Mouse (Mus musculus) spleen, adult 18-20 months (tissue): ENCODE data around the gene Cxcr1.
A peak's percentile ranks its signal among the peaks of the same experiment; 100 is the strongest.
"Not testable (repeated sequence)": the region's sequence is repeated elsewhere in the genome, so short reads cannot be mapped to it uniquely, and the experiment has no call there.

Experiments used
- DNase-seq, 2 experiments: peaks; one replicate each; pipeline ENCODE4 v3.0.0; 2022; ENCODE audit warnings: mixed read lengths in 2 of 2

Gene Cxcr1

DNA sequence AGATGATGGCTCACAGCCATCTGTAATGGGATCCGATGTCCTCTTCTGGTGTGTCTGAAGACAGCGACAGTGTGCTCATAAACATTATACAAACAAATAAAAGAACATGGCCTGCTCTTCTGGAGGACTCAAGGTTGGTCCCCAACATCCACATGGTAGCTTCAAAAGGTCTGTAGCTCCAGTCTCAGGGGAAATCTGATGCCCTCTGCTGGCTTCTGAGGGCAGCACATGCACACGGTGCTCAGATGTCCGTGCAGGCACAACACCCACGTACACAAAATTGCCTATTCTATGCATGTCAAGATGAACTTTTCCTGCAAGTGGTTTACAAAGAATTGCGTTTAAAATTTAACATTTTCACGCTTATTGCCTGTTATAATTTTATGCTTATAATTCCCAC lies 1.5 kb upstream of the Cxcr1 start:
- peak in 1 of 2 experiments; percentile 28 for DNase-seq

DNA sequence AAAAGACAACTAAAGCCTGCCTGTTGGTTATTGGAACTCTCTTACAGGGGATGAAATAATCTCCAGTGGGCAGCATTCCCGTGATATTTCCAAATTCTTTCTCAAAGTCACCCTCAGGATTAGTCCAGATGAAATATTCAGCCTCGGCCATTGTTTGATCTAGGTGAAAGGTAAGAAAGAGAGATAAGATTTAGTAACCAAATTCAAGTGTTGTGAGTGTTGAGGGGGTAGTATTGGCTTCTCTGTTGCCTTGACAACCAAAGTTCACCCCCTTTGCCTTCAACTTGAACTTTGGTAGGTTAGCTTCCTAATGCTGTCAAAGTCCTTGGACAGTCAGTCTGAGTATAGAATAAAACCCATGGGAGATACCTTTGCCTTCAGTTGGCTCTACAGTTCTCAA lies 1.7 kb downstream of the Cxcr1 start:
- no peak for DNase-seq

- no peak for DNase-seq
Measured at GRCm38 (mm10) chr1:74190471-74190870, 4.0 kb downstream of the Cxcr1 start.

- DNase-seq = no peak
Measured at GRCm38 (mm10) chr1:74183006-74183405, 11.4 kb downstream of the Cxcr1 start.

DNA sequence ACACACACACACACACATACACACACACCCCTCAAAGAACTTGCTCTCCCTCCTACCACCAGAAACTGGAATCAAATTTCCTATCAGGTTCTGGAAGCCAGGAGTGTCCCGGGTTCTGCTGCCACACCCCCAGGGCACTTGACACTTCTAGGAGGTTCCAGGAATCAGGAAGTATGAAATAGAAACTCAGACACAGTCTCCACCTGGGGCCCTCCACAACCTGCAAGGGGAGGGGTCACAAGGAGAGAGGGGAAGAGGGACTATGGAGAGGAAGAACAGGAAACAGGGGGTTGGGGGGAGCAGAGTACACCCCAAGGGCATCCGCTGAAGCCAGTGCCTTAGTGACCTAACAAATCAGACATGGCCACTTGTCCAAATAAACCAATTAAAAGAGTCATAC lies 13.0 kb downstream of the Cxcr1 start:
- no peak for DNase-seq

DNA sequence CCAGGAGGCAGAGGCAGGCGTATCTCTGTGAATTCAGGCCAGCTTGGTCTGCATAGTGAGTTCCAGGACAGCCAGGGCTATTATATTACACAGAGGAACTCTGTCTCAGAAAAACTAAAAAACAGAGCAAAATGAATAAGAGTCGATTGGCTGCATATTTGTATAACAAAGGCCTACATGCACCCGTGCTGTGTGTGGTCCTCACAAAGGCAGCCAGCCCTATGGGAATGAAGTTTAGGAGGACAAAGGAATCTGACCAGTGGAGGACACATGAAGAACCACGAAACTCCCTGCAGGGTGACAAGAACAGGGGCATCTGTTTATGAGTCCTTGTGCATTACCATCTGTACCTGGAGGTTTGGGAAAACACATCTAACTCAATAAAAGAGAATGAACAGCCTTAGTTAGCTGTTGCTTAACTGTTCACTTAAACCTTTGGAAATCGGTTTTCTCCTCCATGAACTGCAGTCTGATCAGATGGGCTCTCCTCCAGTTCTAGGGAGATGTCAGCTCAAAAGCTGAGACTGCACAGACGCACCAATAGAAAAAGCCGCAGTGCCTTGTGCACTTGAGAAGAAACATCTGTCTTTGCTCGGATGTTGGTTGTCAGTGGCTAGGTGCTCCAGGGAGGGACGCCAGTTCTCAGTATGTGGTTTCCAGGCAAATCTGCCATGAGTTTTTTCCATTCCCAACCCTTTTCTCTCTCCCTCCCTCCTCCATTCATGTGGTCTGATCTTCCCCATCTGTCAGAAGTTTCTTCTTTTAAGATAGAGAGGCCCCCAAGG lies 14.6 kb downstream of the Cxcr1 start:
- DNase-seq = no peak

- DNase-seq = no peak
Measured at GRCm38 (mm10) chr1:74178618-74179017, 15.8 kb downstream of the Cxcr1 start.

- DNase-seq = no peak
Measured at GRCm38 (mm10) chr1:74175731-74176130, 18.7 kb downstream of the Cxcr1 start.

DNA sequence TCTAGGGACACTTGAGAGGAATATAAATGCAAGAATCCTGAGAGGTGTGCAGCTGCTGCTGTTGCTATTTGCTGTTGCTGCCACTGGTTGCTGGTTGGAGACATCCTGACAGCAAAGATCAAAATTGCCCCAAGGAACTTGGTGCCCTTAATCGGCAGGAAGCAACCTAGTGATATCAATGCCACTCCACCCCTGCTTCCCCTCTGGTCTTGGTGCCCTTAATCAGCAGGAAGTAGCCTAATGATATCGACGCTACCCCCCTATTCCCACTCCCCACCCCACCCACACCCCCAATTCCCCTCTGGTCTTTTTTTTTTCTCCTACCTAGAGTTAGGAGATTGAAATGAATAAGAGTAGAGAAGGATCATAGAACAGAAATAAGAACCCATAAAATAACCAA lies 21.7 kb downstream of the Cxcr1 start:
- no peak for DNase-seq

DNA sequence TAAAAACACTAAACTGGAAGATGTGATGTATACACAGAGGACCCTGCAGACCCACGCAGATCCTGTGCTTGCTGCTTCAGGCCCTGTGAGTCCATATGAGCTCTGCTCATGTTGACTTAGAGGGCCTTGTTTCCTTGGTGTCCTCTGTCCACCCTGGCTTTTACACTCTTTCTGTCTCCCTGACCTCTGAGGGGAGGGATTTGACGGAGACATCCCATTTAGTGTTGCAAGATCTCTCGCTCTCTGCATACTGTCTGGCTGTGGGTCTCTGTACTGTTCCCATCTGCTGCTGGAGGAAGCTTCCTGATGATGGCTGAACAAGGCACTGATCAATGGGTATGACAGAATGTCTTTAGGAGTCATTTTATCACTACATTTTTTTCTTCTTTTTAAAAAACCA lies 24.7 kb downstream of the Cxcr1 start:
- DNase-seq = no peak

GRCm38 (mm10) chr1:74167136-74167535 lies 27.3 kb downstream of the Cxcr1 start:
- DNase-seq = no peak

GRCm38 (mm10) chr1:74160036-74160435 lies 34.4 kb downstream of the Cxcr1 start:
- no peak for DNase-seq

GRCm38 (mm10) chr1:74159613-74160012 lies 34.8 kb downstream of the Cxcr1 start:
- not testable (repeated sequence) for DNase-seq

DNA sequence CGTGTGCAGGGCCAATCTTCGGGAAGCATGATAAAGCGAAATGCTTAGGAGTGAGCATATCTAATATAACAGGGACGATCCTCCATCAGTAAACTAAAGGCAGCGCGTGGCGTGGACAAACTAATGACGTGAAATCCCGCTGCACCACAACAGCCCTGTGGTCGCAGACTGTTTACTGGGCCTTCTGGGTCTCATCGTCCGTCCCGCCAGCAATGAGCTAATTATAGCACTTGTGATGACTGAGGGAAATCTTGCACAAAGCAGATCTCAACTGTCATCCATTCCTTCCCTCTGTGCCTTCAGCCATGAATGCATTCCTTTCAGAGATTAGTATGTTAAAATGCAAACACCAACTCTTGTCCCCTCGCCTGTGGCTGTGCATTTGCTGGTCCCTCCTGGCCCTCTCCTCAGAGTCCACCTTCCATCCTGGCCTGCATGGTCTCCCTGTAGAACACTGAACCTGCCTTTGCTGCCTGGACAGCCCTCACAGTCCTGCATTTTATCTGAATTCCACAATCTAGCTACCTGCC lies 38.0 kb downstream of the Cxcr1 start:
- DNase-seq = no peak

DNA sequence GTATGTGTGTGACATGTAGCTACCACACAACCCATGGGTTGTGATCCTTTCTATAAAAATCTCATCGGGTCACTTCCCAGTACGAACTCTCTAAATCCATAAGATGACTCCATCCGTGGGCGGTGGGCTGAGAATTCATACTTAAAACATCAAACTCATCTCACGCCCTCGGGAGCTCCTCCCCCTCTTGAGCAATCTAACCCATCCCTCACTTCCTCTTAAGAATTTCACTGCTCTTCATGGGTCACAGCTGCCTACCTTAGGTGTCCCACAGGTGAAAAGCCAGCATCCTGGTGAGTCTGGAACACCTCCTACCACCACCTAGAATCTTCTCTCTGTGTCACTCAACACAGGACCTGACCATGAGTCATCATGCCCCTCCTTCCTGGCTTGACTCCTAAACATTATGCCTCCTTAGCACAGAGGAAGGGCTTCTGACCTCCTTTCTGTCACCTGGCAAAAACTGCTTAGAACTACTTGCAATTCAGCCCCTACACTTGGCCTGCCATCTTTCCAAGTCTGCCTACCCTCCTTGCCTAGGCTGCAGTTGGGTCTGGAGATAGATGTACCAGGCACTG lies 38.9 kb downstream of the Cxcr1 start:
- no peak for DNase-seq

DNA sequence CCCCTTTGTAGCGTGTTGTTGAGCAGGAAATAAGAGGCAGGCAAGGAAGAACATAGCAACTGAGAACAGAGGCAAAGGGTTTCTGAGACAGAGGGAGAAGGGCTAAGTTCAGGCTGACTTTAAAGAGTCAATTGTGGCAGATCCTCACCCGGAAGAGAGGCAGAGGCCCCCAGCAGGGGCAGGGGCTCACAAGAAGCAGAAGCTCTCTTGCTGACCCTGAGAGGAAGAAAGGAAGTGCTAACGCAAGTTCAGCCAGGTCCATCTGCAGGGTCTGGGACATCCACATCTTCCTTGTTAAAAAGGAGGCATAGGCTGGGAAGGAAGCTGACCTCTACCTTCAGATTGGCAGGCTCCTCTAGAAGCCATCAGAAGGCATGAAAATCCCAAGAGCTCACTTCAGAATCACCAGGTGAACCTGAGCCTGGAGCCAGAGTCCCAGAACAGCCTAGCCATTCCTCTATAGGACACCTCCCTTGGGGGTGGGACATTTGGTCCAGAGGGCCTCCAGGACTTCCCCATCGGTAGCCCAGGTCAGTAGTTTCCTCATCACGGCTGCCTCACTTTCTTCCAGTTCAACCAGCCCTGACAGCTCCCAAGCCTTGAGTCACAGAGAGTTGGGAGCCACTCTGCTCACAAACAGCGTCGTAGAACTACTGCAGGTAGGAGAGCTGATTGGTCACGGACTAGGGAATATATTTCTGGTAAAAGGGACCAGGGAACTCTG lies 40.8 kb downstream of the Cxcr1 start, which contains the start of gene Cxcr2:
Gene Cxcr2 (plus strand): TSS at position 529 of the 724 bp plus-strand sequence.
- DNase-seq = no peak

- no peak for DNase-seq
Measured at GRCm38 (mm10) chr1:74151091-74151490, 43.3 kb downstream of the Cxcr1 start.

DNA sequence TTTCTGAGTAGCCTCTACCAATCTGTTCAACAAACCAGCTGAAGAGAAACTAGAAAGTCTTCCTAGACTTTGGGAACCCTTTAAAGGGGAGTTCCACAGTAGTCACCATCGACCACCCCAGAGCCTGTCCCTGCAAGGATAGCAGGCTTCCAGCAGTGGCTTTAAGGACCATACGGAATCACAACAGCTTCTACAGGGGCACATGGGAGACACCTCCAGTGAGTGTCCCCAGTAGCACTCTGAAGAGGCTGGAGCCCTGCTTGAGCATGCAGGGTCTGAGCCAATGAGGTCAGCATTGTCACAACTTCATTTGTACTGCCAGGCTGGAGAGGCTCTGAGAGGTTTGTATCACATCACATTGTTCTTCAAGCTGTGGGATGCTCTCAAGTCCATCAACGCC lies 44.3 kb downstream of the Cxcr1 start:
- no peak for DNase-seq

GRCm38 (mm10) chr1:74149106-74149885 lies 45.1 kb downstream of the Cxcr1 start:
- no peak for DNase-seq
